Mouse (Mus musculus): Measurements from ENCODE around the gene Wipf1. TPM values are rescaled to one million over a fixed set of nuclear protein-coding genes. Genes with fewer than 3 reads are reported as not detected.
A peak's percentile ranks its signal among the peaks of the same experiment; 100 is the strongest.

The Wipf1 gene
- 1.9 and 2.1 TPM in 2 replicates for polyA plus RNA-seq (2015; fragmentation: Nextera tagmentation; extraction: Ambion mirVana)

DNA sequence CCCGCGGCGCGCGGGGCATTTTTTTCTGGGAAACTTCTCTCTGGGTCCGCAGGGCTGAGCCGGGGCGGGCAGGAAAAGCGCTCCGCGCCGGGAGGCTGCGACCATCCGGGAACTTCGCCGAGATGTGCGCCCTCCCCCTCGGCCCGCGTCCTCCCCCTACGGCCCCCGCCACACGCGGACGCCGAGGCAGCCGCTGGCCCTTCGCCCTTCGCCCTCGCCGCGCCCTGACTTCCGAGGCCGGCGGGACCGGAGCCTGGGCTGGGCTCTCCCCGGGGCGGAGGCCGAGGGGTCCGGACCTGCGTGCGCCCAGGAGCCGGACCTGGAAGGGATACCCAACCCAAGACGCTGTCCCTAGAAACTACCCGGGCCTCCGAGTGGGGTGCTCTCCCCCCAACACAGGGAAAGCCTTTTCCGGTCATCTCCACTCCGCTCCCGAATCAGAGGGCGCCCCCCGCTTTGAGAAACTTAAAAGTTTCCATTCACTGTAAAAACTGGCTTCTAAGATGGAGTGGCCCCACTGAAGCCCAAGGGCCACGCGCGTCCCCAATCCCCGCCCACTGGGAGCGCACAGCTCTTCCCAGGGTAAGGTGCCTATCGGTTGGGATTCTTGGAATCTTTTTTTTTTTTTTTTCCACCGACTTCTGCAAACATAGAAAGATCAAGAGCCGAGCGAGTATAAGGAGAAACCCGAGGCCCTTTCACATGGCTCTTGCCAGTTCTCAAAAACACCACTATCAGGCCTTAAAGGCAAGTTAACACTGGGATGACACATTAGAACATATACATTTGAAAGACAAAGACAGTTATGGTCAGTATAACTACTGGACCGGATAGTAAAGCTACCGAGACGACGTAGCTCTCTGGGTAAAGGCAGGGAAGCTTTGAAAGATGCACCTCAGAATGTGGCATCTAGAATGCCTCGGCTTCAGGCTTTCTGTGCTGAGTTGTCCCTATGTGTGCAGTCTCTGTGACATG lies at the start of gene Wipf1:
Gene Wipf1 (minus strand): TSS at position 379 of the 975 bp plus-strand sequence.
- Histone ChIP-seq H3K4me3 (peak within 1 kb of the TSS; percentile 66), H3K4me2 (replicated peaks) (peak within 1 kb of the TSS; percentile 92), H3K36me3 (no peaks in the 10 kb centered on the region), H3K27ac (replicated peaks) (peak within 1 kb of the TSS; percentile 28; the same call in 1 of the 2 replicates), H3K27me3 (peaks cover 3% of the 10 kb centered on the region; the same call in 1 of the 2 replicates), H3K4me1 (peaks cover 12% of the 10 kb centered on the region), H3K9me3 (no peaks in the 10 kb centered on the region), H3K9ac (replicated peaks) (peak within 1 kb of the TSS; percentile 65)
- peak; percentile 68 for ATAC-seq (replicated peaks)
- 1% methylated on average over 62 of the region's 66 CpGs for WGBS

DNA sequence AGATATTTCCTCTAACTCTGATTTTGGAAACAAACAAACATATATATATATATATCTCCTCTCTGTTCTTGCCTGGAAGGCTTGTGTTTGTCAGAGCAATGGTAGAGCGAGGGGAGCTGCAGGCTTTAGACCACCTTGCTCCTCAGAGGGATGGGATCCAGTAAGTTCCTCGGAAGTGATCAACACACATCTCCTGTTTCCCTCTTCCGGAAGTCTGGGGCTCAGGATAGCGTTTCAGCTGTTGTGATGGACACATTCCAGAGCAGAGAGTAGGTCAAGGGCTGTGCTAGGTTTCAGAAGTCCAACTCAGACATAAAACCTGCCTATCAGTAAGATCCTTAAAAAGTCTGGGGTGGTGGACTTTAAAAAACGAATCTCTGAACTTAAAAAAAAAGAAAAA lies 49.6 kb upstream of the Wipf1 start:
- no peak overlapping the region for H3K4me2 ChIP-seq (replicated peaks)
- no peaks in the 10 kb centered on the region for H3K36me3 ChIP-seq
- H3K27ac ChIP-seq (replicated peaks), result no peak overlapping the region
- H3K4me1 ChIP-seq, result no peaks in the 10 kb centered on the region
- no peak overlapping the region for H3K9ac ChIP-seq (replicated peaks)
- WGBS, result 76% methylated on average over 5 of the region's 5 CpGs
- ATAC-seq (replicated peaks), result no peak
- H3K27me3 ChIP-seq, result no peaks in the 10 kb centered on the region
- no peaks in the 10 kb centered on the region for H3K9me3 ChIP-seq
- H3K4me3 ChIP-seq, result no peak overlapping the region

DNA sequence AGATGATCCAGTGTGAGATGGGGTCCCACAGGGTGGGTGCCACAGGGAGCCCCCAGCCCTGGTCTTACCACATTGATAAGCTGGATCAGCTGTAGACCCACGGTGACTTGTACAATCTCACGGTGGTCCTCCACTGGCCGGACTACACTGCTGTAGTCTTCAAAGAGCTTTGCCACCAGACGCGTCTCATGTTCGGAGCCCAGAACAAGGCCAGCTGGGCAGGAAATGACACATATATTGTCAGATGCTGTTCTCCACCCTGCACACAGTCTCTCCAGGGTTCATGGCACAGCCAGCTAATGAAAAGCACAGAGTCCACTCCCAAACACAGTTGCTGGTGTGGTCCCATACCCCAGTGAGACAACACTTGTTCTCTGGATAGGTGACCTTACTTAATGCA lies 44.9 kb upstream of the Wipf1 start:
- no peak overlapping the region for H3K4me2 ChIP-seq (replicated peaks)
- ATAC-seq (replicated peaks), result no peak
- no peak overlapping the region for H3K9ac ChIP-seq (replicated peaks)
- H3K4me3 ChIP-seq, result no peak overlapping the region
- 94% methylated on average over 6 of the region's 6 CpGs for WGBS
- H3K27me3 ChIP-seq, result no peaks in the 10 kb centered on the region
- peaks cover 16% of the 10 kb centered on the region for H3K4me1 ChIP-seq
- no peaks in the 10 kb centered on the region for H3K36me3 ChIP-seq
- no peaks in the 10 kb centered on the region for H3K9me3 ChIP-seq
- H3K27ac ChIP-seq (replicated peaks), result no peak overlapping the region

GRCm38 (mm10) chr2:73573556-73573955 lies 44.0 kb upstream of the Wipf1 start:
- WGBS, result 87% methylated on average over 4 of the region's 4 CpGs
- Histone ChIP-seq H3K27ac (replicated peaks) (peak overlapping the region; percentile 90), H3K27me3 (no peaks in the 10 kb centered on the region), H3K36me3 (no peaks in the 10 kb centered on the region), H3K4me3 (no peak overlapping the region), H3K4me1 (peaks cover 16% of the 10 kb centered on the region), H3K9ac (replicated peaks) (no peak overlapping the region), H3K4me2 (replicated peaks) (no peak overlapping the region), H3K9me3 (no peaks in the 10 kb centered on the region)
- no peak for ATAC-seq (replicated peaks)

- ATAC-seq (replicated peaks), result peak; percentile 97
- Histone ChIP-seq H3K4me1 (peaks cover 16% of the 10 kb centered on the region), H3K27me3 (0 out of 2 replicates have a peak, but pooled peaks cover 3% of the 10 kb centered on the region), H3K9me3 (no peaks in the 10 kb centered on the region), H3K4me3 (peak overlapping the region; percentile 34), H3K9ac (replicated peaks) (peak overlapping the region; percentile 17; the same call in 1 of the 2 replicates), H3K36me3 (no peaks in the 10 kb centered on the region), H3K4me2 (replicated peaks) (peak overlapping the region; percentile 44), H3K27ac (replicated peaks) (peak overlapping the region; percentile 90)
- WGBS, result 14% methylated on average over 23 of the region's 23 CpGs
These were observed 43.2 kb upstream of the Wipf1 start for GRCm38 (mm10) chr2:73572539-73573372.

DNA sequence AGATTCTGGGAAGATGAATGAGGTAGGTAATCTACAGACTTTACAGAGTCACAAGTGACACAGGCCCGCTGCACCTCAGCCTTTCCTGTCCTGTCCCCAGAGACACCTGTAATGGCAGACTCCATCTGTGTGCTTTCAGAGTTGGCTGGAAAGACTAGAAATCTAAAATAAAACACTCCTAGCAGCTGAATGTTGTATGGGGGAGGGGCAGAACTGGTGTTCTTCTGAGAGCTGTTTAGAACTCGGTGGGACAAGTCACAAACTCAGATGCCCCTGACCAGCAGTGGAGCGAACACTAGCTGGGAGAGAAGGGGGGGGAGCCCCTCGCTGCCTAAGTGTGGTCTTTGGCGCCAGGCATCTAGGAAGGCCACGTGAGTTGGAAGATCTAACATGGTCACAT lies 42.4 kb upstream of the Wipf1 start:
- 77% methylated on average over 6 of the region's 6 CpGs for WGBS
- H3K4me1 ChIP-seq, result peaks cover 16% of the 10 kb centered on the region
- no peak overlapping the region for H3K4me2 ChIP-seq (replicated peaks)

GRCm38 (mm10) chr2:73571304-73571703 lies 41.8 kb upstream of the Wipf1 start:
- H3K4me2 ChIP-seq (replicated peaks), result no peak overlapping the region
- H3K9ac ChIP-seq (replicated peaks), result no peak overlapping the region
- 0 out of 2 replicates have a peak, but pooled peaks cover 3% of the 10 kb centered on the region for H3K27me3 ChIP-seq
- H3K36me3 ChIP-seq, result no peaks in the 10 kb centered on the region
- no peak overlapping the region for H3K27ac ChIP-seq (replicated peaks)
- H3K4me1 ChIP-seq, result peaks cover 16% of the 10 kb centered on the region
- H3K4me3 ChIP-seq, result no peak overlapping the region
- no peaks in the 10 kb centered on the region for H3K9me3 ChIP-seq
- WGBS, result 93% methylated on average over 9 of the region's 9 CpGs
- ATAC-seq (replicated peaks), result no peak

More for the DNA sequence above, 42.4 kb upstream of the Wipf1 start:
- Histone ChIP-seq H3K36me3 (no peaks in the 10 kb centered on the region), H3K4me3 (no peak overlapping the region), H3K9me3 (no peaks in the 10 kb centered on the region), H3K27me3 (0 out of 2 replicates have a peak, but pooled peaks cover 3% of the 10 kb centered on the region), H3K27ac (replicated peaks) (peak overlapping the region; percentile 60; the same call in 1 of the 2 replicates), H3K9ac (replicated peaks) (no peak overlapping the region)
- peak; percentile 4; the same call in 1 of the 2 replicates for ATAC-seq (replicated peaks)

GRCm38 (mm10) chr2:73566989-73567605 lies 37.6 kb upstream of the Wipf1 start:
- Histone ChIP-seq H3K27me3 (0 out of 2 replicates have a peak, but pooled peaks cover 3% of the 10 kb centered on the region), H3K4me3 (no peak overlapping the region), H3K9ac (replicated peaks) (no peak overlapping the region), H3K4me2 (replicated peaks) (no peak overlapping the region), H3K36me3 (no peaks in the 10 kb centered on the region), H3K4me1 (peaks cover 5% of the 10 kb centered on the region), H3K9me3 (no peaks in the 10 kb centered on the region), H3K27ac (replicated peaks) (no peak overlapping the region)
- 26% methylated on average over 8 of the region's 8 CpGs for WGBS
- peak; percentile 66 for ATAC-seq (replicated peaks)

- no peak for ATAC-seq (replicated peaks)
- Histone ChIP-seq H3K27me3 (0 out of 2 replicates have a peak, but pooled peaks cover 3% of the 10 kb centered on the region), H3K9me3 (no peaks in the 10 kb centered on the region), H3K4me3 (no peak overlapping the region), H3K36me3 (no peaks in the 10 kb centered on the region), H3K27ac (replicated peaks) (no peak overlapping the region), H3K9ac (replicated peaks) (no peak overlapping the region), H3K4me1 (peaks cover 9% of the 10 kb centered on the region; the same call in 1 of the 2 replicates), H3K4me2 (replicated peaks) (no peak overlapping the region)
- WGBS, result 11% methylated on average over 7 of the region's 7 CpGs
These were observed 36.6 kb upstream of the Wipf1 start for GRCm38 (mm10) chr2:73566162-73566561.

DNA sequence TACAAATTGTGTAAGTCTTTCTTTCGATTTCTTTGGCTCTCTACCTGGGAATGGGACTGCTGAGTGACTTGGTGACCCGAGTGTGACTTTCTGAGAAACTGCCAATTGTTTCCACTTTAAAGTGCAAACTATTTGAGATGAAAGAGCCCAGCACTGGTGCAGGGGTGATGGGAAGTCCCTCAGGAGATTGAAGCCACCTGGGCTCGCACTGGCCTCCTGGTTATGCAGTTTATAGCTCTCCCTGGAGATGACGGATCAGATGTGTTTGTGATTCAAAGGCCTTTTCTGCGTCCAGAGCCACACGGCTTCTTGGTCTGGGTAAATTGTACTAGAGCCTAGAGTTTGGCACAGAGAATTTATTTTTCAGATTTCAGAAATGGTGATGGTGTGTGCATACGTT lies 34.2 kb upstream of the Wipf1 start:
- Histone ChIP-seq H3K27ac (replicated peaks) (no peak overlapping the region), H3K4me1 (peaks cover 9% of the 10 kb centered on the region; the same call in 1 of the 2 replicates), H3K9ac (replicated peaks) (no peak overlapping the region), H3K27me3 (0 out of 2 replicates have a peak, but pooled peaks cover 3% of the 10 kb centered on the region), H3K9me3 (no peaks in the 10 kb centered on the region), H3K4me2 (replicated peaks) (no peak overlapping the region), H3K36me3 (no peaks in the 10 kb centered on the region), H3K4me3 (no peak overlapping the region)
- no peak for ATAC-seq (replicated peaks)
- 83% methylated on average over 7 of the region's 7 CpGs for WGBS

DNA sequence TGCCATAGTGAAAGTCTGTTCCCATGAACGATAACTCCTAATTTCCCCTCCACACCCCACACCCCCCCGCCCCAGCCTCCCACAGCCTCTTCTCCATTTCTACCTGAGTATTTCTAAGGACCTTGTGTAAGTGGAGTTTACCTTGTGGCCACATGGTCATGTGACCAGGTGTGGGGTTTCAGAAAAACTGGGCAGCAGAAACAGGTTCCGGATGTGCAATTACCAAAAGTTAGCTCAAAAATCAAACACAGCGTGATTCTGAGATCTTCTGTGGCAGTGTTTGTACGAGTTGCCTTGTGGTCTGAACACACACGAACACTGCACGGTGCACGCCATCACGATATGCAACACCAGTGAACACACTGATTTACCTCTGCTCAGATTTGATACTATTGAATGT lies 33.1 kb upstream of the Wipf1 start:
- Histone ChIP-seq H3K4me2 (replicated peaks) (no peak overlapping the region), H3K4me1 (peaks cover 9% of the 10 kb centered on the region; the same call in 1 of the 2 replicates), H3K9ac (replicated peaks) (no peak overlapping the region), H3K9me3 (no peaks in the 10 kb centered on the region), H3K27me3 (no peaks in the 10 kb centered on the region), H3K27ac (replicated peaks) (no peak overlapping the region), H3K4me3 (no peak overlapping the region), H3K36me3 (no peaks in the 10 kb centered on the region)
- ATAC-seq (replicated peaks), result no peak
- WGBS, result 94% methylated on average over 9 of the region's 9 CpGs

All from forebrain, embryonic 15.5 days (tissue).